Mouse (Mus musculus): ENCODE data around the gene Ambra1. TPM values are rescaled to one million over a fixed set of nuclear protein-coding genes. Genes with fewer than 3 reads are reported as not detected.

The Ambra1 gene
- polyA plus RNA-seq (2016; fragmentation: Nextera tagmentation; extraction: Ambion mirVana), result 16.1 and 17.4 TPM in 2 replicates

GRCm38 (mm10) chr2:91729971-91730821 lies at the start of gene Ambra1:
Gene Ambra1 (plus strand): TSS chr2:91730134.
- 0 out of 2 replicates have a peak, but pooled peaks cover 3% of the 10 kb centered on the region for H3K36me3 ChIP-seq

DNA sequence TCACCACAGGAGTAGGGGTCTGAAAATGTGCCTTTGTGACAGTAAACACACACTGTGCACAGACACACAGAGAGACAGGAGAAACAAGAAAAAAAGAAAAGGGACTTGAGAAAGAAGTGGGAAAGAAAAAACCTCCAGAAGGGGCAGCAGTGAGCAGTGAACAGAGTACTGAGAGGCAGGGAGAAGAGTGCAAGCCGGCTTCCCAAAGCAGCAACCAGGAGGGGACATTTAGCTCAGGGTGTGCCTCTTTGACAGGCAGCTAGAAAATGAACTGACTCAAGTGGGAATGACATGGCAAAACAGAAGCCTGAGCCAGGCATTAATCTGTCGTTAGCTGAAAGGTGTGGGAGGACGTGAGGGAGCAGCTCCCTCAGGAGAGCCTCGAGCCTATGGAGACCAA lies 47.1 kb upstream of the Ambra1 start:
- H3K4me3 ChIP-seq, result no peak overlapping the region
- no peaks in the 10 kb centered on the region for H3K9me3 ChIP-seq
- 36% methylated on average over 4 of the region's 4 CpGs for WGBS
- no peak overlapping the region for H3K27ac ChIP-seq
- H3K27me3 ChIP-seq (ENCODE audit: insufficient read depth, poor library complexity, severe bottlenecking), result no peaks in the 10 kb centered on the region
- H3K4me1 ChIP-seq, result 0 out of 2 replicates have a peak, but pooled peaks cover 3% of the 10 kb centered on the region
- peaks cover 75% of the 10 kb centered on the region for H3K36me3 ChIP-seq
- DNase-seq (ENCODE audit: low spot score), result peak; percentile 84

More at GRCm38 (mm10) chr2:91729971-91730821, at the start of gene Ambra1:
- H3K9me3 ChIP-seq, result no peaks in the 10 kb centered on the region
- WGBS, result under 1% methylated on average over 68 of the region's 68 CpGs
- DNase-seq (ENCODE audit: low spot score), result peak; percentile 94
- H3K27me3 ChIP-seq (ENCODE audit: insufficient read depth, poor library complexity, severe bottlenecking), result no peaks in the 10 kb centered on the region
- peak within 1 kb of the TSS; percentile 100 for H3K4me3 ChIP-seq
- no peaks in the 10 kb centered on the region for H3K4me1 ChIP-seq
- H3K27ac ChIP-seq, result peak within 1 kb of the TSS; percentile 98

DNA sequence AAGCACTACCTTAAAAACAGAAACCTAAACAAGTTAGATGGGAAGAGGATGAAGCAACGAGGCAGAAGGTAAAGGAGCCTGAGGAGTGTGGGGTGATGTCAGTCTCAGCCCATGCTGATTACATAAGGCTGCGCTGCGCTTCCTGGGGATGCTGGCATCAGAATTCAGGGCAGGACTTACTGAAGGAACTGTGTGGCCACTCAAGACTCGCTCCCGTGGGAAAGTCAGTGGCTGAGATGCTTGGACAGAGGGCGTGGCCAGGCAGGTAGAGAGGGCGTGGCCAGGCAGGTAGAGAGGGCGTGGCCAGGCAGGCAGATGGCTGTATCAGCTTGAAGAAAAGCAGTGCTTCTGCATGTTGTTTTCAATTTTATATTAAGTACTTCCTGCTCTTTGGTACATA lies 46.0 kb upstream of the Ambra1 start:
- H3K27me3 ChIP-seq (ENCODE audit: insufficient read depth, poor library complexity, severe bottlenecking), result no peaks in the 10 kb centered on the region
- peaks cover 72% of the 10 kb centered on the region for H3K36me3 ChIP-seq
- H3K4me1 ChIP-seq, result 0 out of 2 replicates have a peak, but pooled peaks cover 3% of the 10 kb centered on the region
- DNase-seq (ENCODE audit: low spot score), result no peak
- no peaks in the 10 kb centered on the region for H3K9me3 ChIP-seq
- no peak overlapping the region for H3K27ac ChIP-seq
- WGBS, result 75% methylated on average over 8 of the region's 8 CpGs
- H3K4me3 ChIP-seq, result no peak overlapping the region

GRCm38 (mm10) chr2:91689452-91689851 lies 40.5 kb upstream of the Ambra1 start:
- H3K4me1 ChIP-seq, result no peaks in the 10 kb centered on the region
- no peak overlapping the region for H3K4me3 ChIP-seq
- H3K36me3 ChIP-seq, result peaks cover 56% of the 10 kb centered on the region
- H3K27ac ChIP-seq, result no peak overlapping the region
- no peak for DNase-seq (ENCODE audit: low spot score)
- WGBS, result 74% methylated on average over 7 of the region's 7 CpGs
- no peaks in the 10 kb centered on the region for H3K27me3 ChIP-seq (ENCODE audit: insufficient read depth, poor library complexity, severe bottlenecking)
- H3K9me3 ChIP-seq, result no peaks in the 10 kb centered on the region

DNA sequence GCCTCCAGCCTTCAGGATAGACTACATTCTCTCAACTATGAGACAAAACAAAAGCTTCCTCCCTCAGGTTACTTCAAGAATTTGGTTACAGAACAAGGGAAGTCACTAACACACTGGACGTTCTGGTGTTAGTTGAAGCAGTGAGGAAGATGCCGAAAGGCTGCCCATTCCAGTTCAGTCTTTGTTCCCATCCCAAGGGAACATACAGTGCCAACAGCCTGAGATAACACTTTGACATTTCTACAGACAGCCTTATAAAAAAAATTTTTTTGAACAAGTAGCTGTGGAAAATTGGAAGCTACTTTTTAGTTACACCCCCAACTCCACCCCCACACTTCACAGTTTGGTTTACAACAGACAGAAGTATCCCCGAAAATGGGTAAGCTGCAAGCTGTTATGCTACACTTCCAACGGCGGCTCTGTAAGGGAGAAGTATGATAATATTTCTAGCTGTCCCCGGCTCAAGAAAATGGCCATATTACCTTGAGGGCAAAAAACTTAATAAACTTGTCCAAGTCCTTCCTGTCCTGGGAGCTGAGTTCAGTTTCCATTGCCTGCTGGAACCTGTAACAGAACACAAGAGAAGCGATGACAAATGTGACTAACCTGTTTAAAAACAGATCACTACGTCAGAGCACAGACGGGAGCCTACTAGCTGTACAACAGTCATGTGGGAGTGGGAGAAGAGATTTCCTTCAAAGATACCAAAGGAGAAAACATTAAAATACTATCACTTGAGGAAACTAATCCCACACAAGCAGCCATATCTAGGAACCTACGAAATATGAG lies 34.3 kb upstream of the Ambra1 start:
- Histone ChIP-seq H3K27ac (no peak overlapping the region), H3K36me3 (peaks cover 20% of the 10 kb centered on the region), H3K4me1 (no peaks in the 10 kb centered on the region), H3K9me3 (no peaks in the 10 kb centered on the region), H3K4me3 (no peak overlapping the region), H3K27me3 (ENCODE audit: insufficient read depth, poor library complexity, severe bottlenecking) (no peaks in the 10 kb centered on the region)
- DNase-seq (ENCODE audit: low spot score), result no peak
- WGBS, result 77% methylated on average over 10 of the region's 10 CpGs

- H3K36me3 ChIP-seq, result peaks cover 20% of the 10 kb centered on the region
- DNase-seq (ENCODE audit: low spot score), result no peak
- WGBS, result 73% methylated on average over 1 of the region's 1 CpGs
- H3K27me3 ChIP-seq (ENCODE audit: insufficient read depth, poor library complexity, severe bottlenecking), result no peaks in the 10 kb centered on the region
- H3K4me3 ChIP-seq, result no peak overlapping the region
- no peak overlapping the region for H3K27ac ChIP-seq
- H3K4me1 ChIP-seq, result no peaks in the 10 kb centered on the region
- H3K9me3 ChIP-seq, result no peaks in the 10 kb centered on the region
These were observed 33.7 kb upstream of the Ambra1 start for GRCm38 (mm10) chr2:91696225-91696590.

DNA sequence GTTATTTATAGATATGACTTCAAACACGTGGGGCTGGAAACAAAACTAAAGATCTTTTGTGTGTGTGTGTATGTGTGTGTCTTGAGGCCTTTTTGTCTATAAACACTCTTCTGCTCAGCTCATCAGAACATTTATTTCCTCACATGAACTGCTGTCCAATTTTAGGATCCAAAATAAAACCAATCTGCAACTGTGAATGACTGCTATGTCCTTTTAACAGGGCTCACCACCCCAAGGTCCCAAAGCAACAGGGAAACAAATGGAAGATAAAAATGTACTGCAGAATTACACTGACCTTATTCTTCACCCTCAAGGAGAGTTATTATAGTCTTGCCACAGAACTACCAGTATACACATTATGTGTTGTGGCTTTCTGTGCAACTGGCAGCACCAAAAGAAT lies 30.7 kb upstream of the Ambra1 start:
- Histone ChIP-seq H3K4me1 (no peaks in the 10 kb centered on the region), H3K9me3 (no peaks in the 10 kb centered on the region), H3K27me3 (ENCODE audit: insufficient read depth, poor library complexity, severe bottlenecking) (no peaks in the 10 kb centered on the region), H3K4me3 (no peak overlapping the region), H3K36me3 (peaks cover 6% of the 10 kb centered on the region), H3K27ac (no peak overlapping the region)
- 76% methylated on average over 1 of the region's 1 CpGs for WGBS
- no peak for DNase-seq (ENCODE audit: low spot score)

GRCm38 (mm10) chr2:91701366-91701765 lies 28.6 kb upstream of the Ambra1 start:
- WGBS, result 91% methylated on average over 2 of the region's 2 CpGs
- Histone ChIP-seq H3K27ac (no peak overlapping the region), H3K4me1 (no peaks in the 10 kb centered on the region), H3K9me3 (no peaks in the 10 kb centered on the region), H3K4me3 (no peak overlapping the region), H3K36me3 (no peaks in the 10 kb centered on the region), H3K27me3 (ENCODE audit: insufficient read depth, poor library complexity, severe bottlenecking) (no peaks in the 10 kb centered on the region)
- DNase-seq (ENCODE audit: low spot score), result no peak

DNA sequence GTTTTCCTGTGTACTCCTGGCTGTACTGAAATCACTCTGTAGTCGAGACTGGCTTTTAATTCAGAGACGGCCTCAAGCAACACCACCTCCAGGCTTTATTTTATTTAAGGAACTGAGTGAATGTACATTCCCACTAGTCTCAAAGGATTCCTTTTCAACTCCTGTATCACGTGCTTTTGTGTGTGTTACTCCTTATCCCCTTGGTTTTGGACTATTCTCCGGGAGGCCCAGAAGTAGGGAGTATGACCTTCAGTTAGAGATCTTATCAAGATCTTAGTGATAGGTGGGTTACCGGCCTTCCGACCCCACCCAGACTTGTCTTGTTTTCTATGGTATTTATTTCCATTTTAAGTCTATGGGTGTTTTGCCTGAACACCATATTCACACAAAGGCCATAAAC lies 24.2 kb upstream of the Ambra1 start:
- 81% methylated on average over 6 of the region's 6 CpGs for WGBS
- Histone ChIP-seq H3K27me3 (ENCODE audit: insufficient read depth, poor library complexity, severe bottlenecking) (no peaks in the 10 kb centered on the region), H3K9me3 (no peaks in the 10 kb centered on the region), H3K27ac (no peak overlapping the region), H3K36me3 (no peaks in the 10 kb centered on the region), H3K4me1 (peaks cover 7% of the 10 kb centered on the region), H3K4me3 (no peak overlapping the region)
- DNase-seq (ENCODE audit: low spot score), result no peak

GRCm38 (mm10) chr2:91706456-91706855 lies 23.5 kb upstream of the Ambra1 start:
- H3K27ac ChIP-seq, result no peak overlapping the region
- H3K9me3 ChIP-seq, result no peaks in the 10 kb centered on the region
- H3K4me1 ChIP-seq, result peaks cover 10% of the 10 kb centered on the region
- no peaks in the 10 kb centered on the region for H3K27me3 ChIP-seq (ENCODE audit: insufficient read depth, poor library complexity, severe bottlenecking)
- DNase-seq (ENCODE audit: low spot score), result no peak
- H3K4me3 ChIP-seq, result no peak overlapping the region
- H3K36me3 ChIP-seq, result no peaks in the 10 kb centered on the region

- 87% methylated on average over 6 of the region's 6 CpGs for WGBS
- Histone ChIP-seq H3K36me3 (no peaks in the 10 kb centered on the region), H3K27me3 (ENCODE audit: insufficient read depth, poor library complexity, severe bottlenecking) (no peaks in the 10 kb centered on the region), H3K4me1 (peaks cover 19% of the 10 kb centered on the region), H3K27ac (no peak overlapping the region), H3K9me3 (no peaks in the 10 kb centered on the region), H3K4me3 (no peak overlapping the region)
- DNase-seq (ENCODE audit: low spot score), result no peak
These were observed 21.6 kb upstream of the Ambra1 start for GRCm38 (mm10) chr2:91708361-91708760.

GRCm38 (mm10) chr2:91710272-91711234 lies 19.4 kb upstream of the Ambra1 start, which contains the start of the genes Atg13 and Harbi1:
Gene Atg13 (minus strand): TSS chr2:91710576.
Gene Harbi1 (plus strand): TSS chr2:91710852.
- Histone ChIP-seq H3K36me3 (no peaks in the 10 kb centered on the region), H3K4me3 (peak within 1 kb of the TSS; percentile 88), H3K27ac (peak within 1 kb of the TSS; percentile 95), H3K9me3 (no peaks in the 10 kb centered on the region), H3K4me1 (peaks cover 19% of the 10 kb centered on the region), H3K27me3 (ENCODE audit: insufficient read depth, poor library complexity, severe bottlenecking) (no peaks in the 10 kb centered on the region)
- WGBS, result under 1% methylated on average over 66 of the region's 66 CpGs
- DNase-seq (ENCODE audit: low spot score), result peak; percentile 95
